Mouse (Mus musculus) cerebellum, adult 2 months (tissue): ENCODE results near the gene Fgfr2. TPM values are rescaled to one million over a fixed set of nuclear protein-coding genes. Genes with fewer than 3 reads are reported as not detected.

Source experiments
- DNase-seq, 2 experiments: peaks; one replicate each; pipeline ENCODE4 v3.0.0; 2021
- H3K27ac ChIP-seq: fragments of 200-500 bp; 2 replicates; pipeline ENCODE4 v1.5.1; 2012; ENCODE audit warnings: low read length, control low read depth, inconsistent platforms; ENCODE audit not compliant: insufficient read depth
- H3K27me3 ChIP-seq: fragments of 200-500 bp; 2 replicates; pipeline ENCODE4 v1.6.1; 2012; ENCODE audit warnings: inconsistent platforms, mild to moderate bottlenecking, low read length, moderate library complexity; ENCODE audit not compliant: control insufficient read depth, insufficient read depth
- H3K4me1 ChIP-seq: fragments of 200-500 bp; 2 replicates; pipeline ENCODE4 v1.6.1; 2011; ENCODE audit warnings: low read length; ENCODE audit not compliant: control insufficient read depth, insufficient read depth
- H3K4me3 ChIP-seq: fragments of 200-500 bp; replicated peaks from 2 replicates; pipeline ENCODE3; 2011; ENCODE audit warnings: mild to moderate bottlenecking, low read depth, low read length, control low read depth; ENCODE audit not compliant: insufficient read depth
- CTCF ChIP-seq: fragments of 200-500 bp; IDR thresholded peaks from 2 replicates; pipeline ENCODE4 v1.5.1; 2011; ENCODE audit warnings: low read depth, mild to moderate bottlenecking, control low read depth, low read length, moderate library complexity, borderline replicate concordance; ENCODE audit not compliant: insufficient read depth
- POLR2A ChIP-seq: fragments of 200-500 bp; IDR thresholded peaks from 2 replicates; pipeline ENCODE4 v1.6.1; 2011; ENCODE audit warnings: low read length, control low read depth, borderline replicate concordance; ENCODE audit not compliant: insufficient read depth
- WGBS: fragments of 180-500 bp; shearing (Covaris S2); methylation state at CpG from one replicate; pipeline ENCODE4 v1.1.7; 2018; 5-methylcytosine and 5-hydroxymethylcytosine counted together
- polyA plus RNA-seq: library from polyadenylated mRNA; depleted of rRNA; stranded (reverse); fragments of >200 nt; gene quantifications from 2 replicates; pipeline ENCODE4 v1.2.3, GENCODE M21; 2012

Fgfr2 gene
- polyA plus RNA-seq, 1 experiment, result 95.3 TPM

DNA sequence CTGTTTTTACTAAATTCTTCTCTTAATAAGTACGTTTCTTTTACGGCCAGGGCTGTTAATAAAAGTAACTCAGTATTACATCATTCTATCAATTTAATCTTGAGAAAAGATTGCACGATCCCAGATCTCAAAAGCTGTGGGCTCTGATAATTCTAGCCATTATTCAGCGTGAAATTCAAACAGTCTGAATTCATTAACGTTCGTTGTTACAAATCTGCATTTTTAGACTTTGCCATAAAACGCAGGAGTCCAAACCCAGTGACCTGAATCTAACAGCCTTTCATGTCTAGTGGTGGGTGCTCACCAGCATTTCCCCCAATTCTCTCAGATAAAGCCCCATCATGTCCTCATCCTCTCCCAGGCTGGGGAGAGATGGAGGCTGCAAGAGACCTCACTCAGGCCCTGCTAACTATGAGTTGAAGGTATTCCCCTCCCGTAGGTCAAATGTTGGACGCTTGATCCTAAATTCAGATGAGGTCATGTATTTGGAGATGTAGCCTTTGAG lies 50.0 kb downstream of the Fgfr2 start:
- Histone ChIP-seq H3K27me3 (no peaks in the 10 kb centered on the region), H3K4me1 (peaks cover 35% of the 10 kb centered on the region), H3K4me3 (no peak overlapping the region), H3K27ac (no peak overlapping the region)
- DNase-seq, result no peak
- no peak for TF ChIP-seq POLR2A
- TF ChIP-seq CTCF, result no peak
- WGBS, result 71% methylated on average over 9 of the region's 9 CpGs

DNA sequence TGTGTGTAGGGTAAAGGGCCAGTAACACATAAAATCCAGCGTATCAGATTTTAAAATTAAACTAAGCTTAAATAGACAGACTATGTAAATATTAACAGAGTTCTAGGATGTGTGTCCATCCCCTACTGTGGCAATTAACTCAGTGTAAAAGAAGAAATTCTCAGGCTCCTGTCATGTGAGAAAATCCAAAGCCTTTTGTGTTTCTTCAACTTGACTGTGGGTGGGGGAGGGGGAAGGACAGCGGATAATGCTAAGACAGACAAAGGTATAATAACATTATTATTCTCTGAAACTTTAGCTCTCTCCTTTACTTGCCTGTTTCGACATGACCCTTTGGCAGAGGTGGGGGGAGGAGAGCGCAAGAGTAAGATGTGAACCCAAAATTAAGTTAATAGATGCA lies 50.6 kb downstream of the Fgfr2 start:
- no peak for DNase-seq
- no peak overlapping the region for H3K27ac ChIP-seq
- no peaks in the 10 kb centered on the region for H3K27me3 ChIP-seq
- 82% methylated on average over 4 of the region's 4 CpGs for WGBS
- peaks cover 39% of the 10 kb centered on the region for H3K4me1 ChIP-seq
- H3K4me3 ChIP-seq, result no peak overlapping the region
- TF ChIP-seq POLR2A (no peak), CTCF (no peak)

DNA sequence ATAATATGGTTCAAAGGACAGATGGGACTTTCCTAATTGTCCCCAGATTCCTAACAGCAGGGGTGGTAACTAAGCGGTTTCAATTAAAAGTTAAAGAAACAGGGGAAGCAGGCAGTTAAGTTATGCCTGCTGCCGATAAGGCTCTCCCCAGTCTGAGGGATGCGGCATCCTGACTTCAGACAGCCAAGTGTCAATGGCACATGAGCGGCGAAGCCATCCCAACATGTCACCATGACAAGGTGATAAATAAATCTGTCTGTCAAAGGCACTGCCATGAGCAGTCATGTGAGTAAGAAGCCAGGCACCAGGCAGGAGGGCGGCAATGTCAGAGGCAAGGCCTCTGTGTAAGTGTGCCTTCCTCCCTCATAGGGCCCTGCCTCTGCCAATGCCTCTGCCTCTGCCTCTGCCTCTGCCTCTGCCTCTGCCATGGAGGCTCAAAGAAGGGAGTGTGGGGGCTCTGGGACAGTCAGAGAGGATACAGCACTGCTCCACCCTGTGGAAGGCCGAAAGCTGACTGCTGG lies 55.8 kb downstream of the Fgfr2 start:
- Histone ChIP-seq H3K4me1 (peaks cover 38% of the 10 kb centered on the region), H3K4me3 (no peak overlapping the region), H3K27me3 (no peaks in the 10 kb centered on the region), H3K27ac (no peak overlapping the region)
- TF ChIP-seq CTCF, result no peak
- no peak for TF ChIP-seq POLR2A
- 47% methylated on average over 7 of the region's 7 CpGs for WGBS
- DNase-seq, result no peak

DNA sequence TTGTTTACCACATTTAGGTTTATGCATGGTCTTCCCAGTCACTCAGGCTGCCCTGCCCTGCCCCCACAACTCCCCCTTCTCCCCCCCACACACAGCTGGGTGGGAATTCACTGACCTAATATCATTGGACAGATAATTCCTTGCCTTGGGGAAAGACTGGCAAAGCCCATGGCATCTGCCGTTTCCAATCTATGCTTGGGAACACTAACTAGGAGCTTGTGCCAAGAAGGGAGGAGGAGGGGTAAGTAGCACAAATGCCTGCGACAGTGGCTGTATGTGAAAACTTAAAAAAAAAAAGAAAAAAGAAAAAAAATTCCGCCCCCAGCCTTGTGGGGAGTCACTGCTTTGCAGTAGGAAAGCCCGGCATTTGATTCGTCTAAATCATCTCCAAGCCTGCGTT lies 56.4 kb downstream of the Fgfr2 start:
- no peak for TF ChIP-seq POLR2A
- no peak for TF ChIP-seq CTCF
- 12% methylated on average over 6 of the region's 6 CpGs for WGBS
- no peaks in the 10 kb centered on the region for H3K27me3 ChIP-seq
- peaks cover 33% of the 10 kb centered on the region for H3K4me1 ChIP-seq
- peak; percentile 55 to 80 for DNase-seq
- no peak overlapping the region for H3K27ac ChIP-seq
- no peak overlapping the region for H3K4me3 ChIP-seq

DNA sequence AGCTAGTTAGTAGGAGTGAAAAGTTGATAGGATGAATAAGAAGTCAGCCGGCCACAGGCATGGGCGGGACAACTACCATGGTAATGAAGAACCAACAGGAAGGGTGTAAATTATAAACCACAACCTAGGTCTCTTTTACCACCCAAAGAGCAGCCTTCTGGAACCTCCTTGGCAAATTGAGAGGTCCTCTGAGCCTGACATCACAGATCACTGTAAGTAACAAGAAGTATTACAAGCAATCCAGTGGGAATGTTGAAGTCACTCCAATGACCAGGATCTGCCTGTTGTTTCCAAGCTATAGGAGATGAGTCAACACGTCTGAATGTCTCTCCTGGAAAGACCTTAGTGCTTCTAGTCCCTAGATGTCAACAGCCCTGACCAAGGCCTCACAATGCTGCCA lies 61.1 kb downstream of the Fgfr2 start:
- TF ChIP-seq CTCF, result no peak
- Histone ChIP-seq H3K4me1 (peaks cover 38% of the 10 kb centered on the region), H3K27ac (no peak overlapping the region), H3K4me3 (no peak overlapping the region), H3K27me3 (no peaks in the 10 kb centered on the region)
- no peak for DNase-seq
- WGBS, result 77% methylated on average over 3 of the region's 3 CpGs

DNA sequence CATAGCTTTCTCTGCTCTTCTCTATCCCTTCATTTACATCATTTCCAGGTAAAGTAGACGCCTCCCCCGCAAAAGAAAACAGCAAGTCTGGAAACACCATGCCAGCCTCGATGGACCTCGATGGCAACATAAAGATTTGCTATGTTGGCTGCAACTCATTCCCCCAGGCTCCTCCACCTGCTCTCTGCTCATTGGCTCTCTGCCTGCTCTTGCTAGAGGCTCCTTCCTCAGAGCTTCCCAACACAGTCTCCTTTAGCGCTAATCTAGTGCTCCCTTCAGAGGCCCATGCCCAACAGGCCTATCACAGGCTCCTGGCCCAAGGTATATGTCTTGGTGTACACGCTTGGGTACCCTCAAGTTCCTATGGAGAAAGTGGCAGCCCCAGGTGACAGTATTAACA lies 63.0 kb downstream of the Fgfr2 start:
- H3K27me3 ChIP-seq, result no peaks in the 10 kb centered on the region
- 48% methylated on average over 6 of the region's 6 CpGs for WGBS
- H3K4me1 ChIP-seq, result peaks cover 28% of the 10 kb centered on the region
- DNase-seq, result peak in 1 of 2 experiments; percentile 57
- TF ChIP-seq CTCF, result no peak
- H3K27ac ChIP-seq, result peak overlapping the region; percentile 17; the same call in 1 of the 2 replicates
- no peak overlapping the region for H3K4me3 ChIP-seq

DNA sequence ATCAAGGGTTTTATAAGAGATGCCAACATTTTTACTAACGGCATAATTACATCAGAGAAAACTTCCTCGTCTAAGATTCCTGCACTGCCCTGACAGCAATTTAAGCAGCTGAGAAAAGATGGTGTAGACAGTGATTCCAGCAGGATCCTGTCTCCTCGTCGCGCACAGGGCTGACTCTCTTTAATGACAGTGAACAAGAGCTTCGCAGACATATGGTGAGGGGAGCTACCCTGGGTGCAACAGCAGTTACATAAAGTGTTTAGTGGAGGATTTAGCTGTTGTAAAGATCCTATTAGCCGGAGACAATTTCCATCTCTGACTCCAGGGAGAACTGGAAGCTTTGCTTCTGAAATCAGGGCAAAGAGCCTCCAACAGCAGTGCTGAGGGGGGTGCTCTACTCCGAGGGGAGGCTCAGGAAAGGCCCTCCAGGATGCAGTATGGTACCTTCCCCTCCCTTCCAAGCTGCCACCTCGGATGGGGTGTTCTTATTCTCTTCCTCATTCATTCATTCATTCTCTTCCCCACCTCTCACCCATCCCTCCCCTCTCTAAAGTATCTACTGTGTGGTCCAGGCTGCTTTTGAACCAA lies 63.5 kb downstream of the Fgfr2 start:
- peaks cover 28% of the 10 kb centered on the region for H3K4me1 ChIP-seq
- H3K4me3 ChIP-seq, result no peak overlapping the region
- no peaks in the 10 kb centered on the region for H3K27me3 ChIP-seq
- DNase-seq, result peak in 1 of 2 experiments; percentile 47
- 21% methylated on average over 9 of the region's 9 CpGs for WGBS
- H3K27ac ChIP-seq, result peak overlapping the region; percentile 17; the same call in 1 of the 2 replicates
- TF ChIP-seq CTCF (no peak), POLR2A (no peak)

DNA sequence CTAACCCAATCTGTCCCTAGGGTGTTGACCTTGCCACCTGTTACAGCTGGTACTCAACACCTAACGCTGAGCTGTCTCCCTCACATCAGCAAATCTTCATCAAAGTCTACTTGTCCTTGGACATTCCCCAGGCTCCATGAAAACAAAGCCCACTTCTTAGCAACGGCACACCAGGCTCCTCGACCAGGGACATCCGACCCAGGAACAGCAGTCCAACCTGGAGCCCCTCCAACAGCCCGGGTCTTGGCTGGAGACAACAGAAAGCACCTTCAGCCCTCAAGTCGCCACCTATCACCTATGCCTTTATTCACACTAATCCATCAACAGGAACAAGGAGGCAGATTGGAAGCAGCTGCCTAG lies 64.0 kb downstream of the Fgfr2 start:
- H3K27ac ChIP-seq, result no peak overlapping the region
- H3K27me3 ChIP-seq, result no peaks in the 10 kb centered on the region
- 18% methylated on average over 6 of the region's 6 CpGs for WGBS
- TF ChIP-seq POLR2A, result no peak
- no peak for TF ChIP-seq CTCF
- no peak for DNase-seq
- H3K4me3 ChIP-seq, result no peak overlapping the region
- peaks cover 28% of the 10 kb centered on the region for H3K4me1 ChIP-seq
